In the genomic region with DNA sequence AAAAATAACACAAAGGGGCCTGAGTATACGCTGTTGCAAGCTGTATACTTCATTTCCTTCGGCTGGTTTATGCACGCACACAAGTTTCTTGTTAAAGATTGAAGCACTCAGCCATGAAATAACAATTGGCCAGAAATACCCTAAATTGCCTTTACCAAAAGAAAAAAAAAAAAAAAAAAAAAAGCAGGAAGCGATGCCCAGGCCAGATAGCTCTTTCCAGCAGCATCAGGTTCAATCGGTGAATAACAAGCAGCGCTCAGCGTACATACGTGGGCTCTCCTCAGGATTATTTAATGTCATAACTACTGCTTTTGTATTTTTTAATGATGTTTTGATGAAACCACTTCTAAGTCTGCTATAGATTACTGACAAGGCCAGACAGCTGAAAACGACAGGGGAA, we compare ENCODE assay signal across 21 mouse cellular contexts. TPM values are rescaled to one million over a fixed set of nuclear protein-coding genes. Genes with fewer than 3 reads are reported as not detected.
DNase-seq lines count a peak whose midpoint lies in the region; ATAC-seq and TF ChIP-seq lines count a peak whose summit lies in the region.
"Had no signal": no experiment of that assay in that cellular context is flagged by ENCODE, and none has a peak within 500 bp of the region (broad histone marks: within the 10 kb centered on the region; RNA-seq: fewer than 3 reads in every experiment).

No protein-coding gene starts in this region.

- peaks cover 6% of the 10 kb centered on the region for H3K36me3 ChIP-seq in heart, embryonic 12.5 days
- peaks cover 8% of the 10 kb centered on the region for H3K36me3 ChIP-seq in kidney, embryonic 15.5 days
- no peaks in the 10 kb centered on the region for H3K36me3 ChIP-seq in kidney, adult 2 months (ENCODE audit: control insufficient read depth, insufficient read depth, low read length)
- H3K36me3 ChIP-seq in liver, embryonic 13.5 days: peaks cover 2% of the 10 kb centered on the region; the same call in 1 of the 2 replicates

- intact Hi-C loops in heart, postnatal 25 days (cut with DNase I): loop anchor here (5.0 kb wide), 1 partner anchor 37 kb away; no protein-coding TSS in a partner anchor

- no peak for DNase-seq in heart, postnatal 25 days (ENCODE audit: low spot score)
- DNase-seq in kidney, adult 2 months: no peak
- DNase-seq in MEL-GATA-1-ER (ENCODE audit: extremely low read depth, low read depth): peak; percentile 52
- no peak for DNase-seq in liver, embryonic 13.5 days
- no peak for DNase-seq in cerebellum, postnatal 36 days
- DNase-seq in gastrocnemius, postnatal 4 days (ENCODE audit: low spot score in 2 of 2): no peak
- DNase-seq: adrenal gland, adult 8-10 months; cerebellum, postnatal 25 days; forebrain, postnatal 0 days; gastrocnemius, adult 2 months; heart, adult 2 months; layer of hippocampus, postnatal 36 days; midbrain, embryonic 14.5 days; thymus, postnatal 36 days had no signal

- 0 out of 2 replicates have a peak overlapping the region, but pooled peaks have one; percentile 8 for H3K27ac ChIP-seq in heart, embryonic 12.5 days (ENCODE audit: poor library complexity, severe bottlenecking)
- H3K27ac ChIP-seq in kidney, embryonic 15.5 days: peak overlapping the region; percentile 76
- H3K27ac ChIP-seq in kidney, adult 2 months (ENCODE audit: insufficient read depth, low read depth, low read length): no peak overlapping the region
- 0 out of 2 replicates have a peak overlapping the region, but pooled peaks have one; percentile 4 for H3K27ac ChIP-seq in liver, embryonic 13.5 days
- H3K27ac ChIP-seq: gastrocnemius, adult 2 months; heart, adult 2 months; hindbrain, embryonic 13.5 days had no signal

- no peak overlapping the region for H3K9ac ChIP-seq in heart, embryonic 12.5 days
- H3K9ac ChIP-seq in kidney, embryonic 15.5 days: no peak overlapping the region
- no peak overlapping the region for H3K9ac ChIP-seq in liver, embryonic 13.5 days
- H3K9ac ChIP-seq: forebrain, postnatal 0 days; hindbrain, embryonic 13.5 days had no signal

- peaks cover 9% of the 10 kb centered on the region; the same call in 1 of the 2 replicates for H3K4me1 ChIP-seq in heart, embryonic 12.5 days (replicated peaks)
- no peaks in the 10 kb centered on the region for H3K4me1 ChIP-seq in kidney, embryonic 15.5 days
- H3K4me1 ChIP-seq in kidney, adult 2 months (ENCODE audit: control insufficient read depth, insufficient read depth, low read length): no peaks in the 10 kb centered on the region
- H3K4me1 ChIP-seq in liver, embryonic 13.5 days (replicated peaks): peaks cover 50% of the 10 kb centered on the region

- no peak for TF ChIP-seq CTCF in kidney, adult 2 months (conservative IDR thresholded peaks at IDR 0.05; ENCODE audit: insufficient read depth, insufficient read length, low read depth, low read length)

- TF ChIP-seq POLR2A in kidney, adult 2 months (IDR thresholded peaks at IDR 0.05; ENCODE audit: low read depth, low read length): no peak

- H3K4me2 ChIP-seq in heart, embryonic 12.5 days: no peak overlapping the region
- H3K4me2 ChIP-seq in kidney, embryonic 15.5 days: no peak overlapping the region
- peak overlapping the region; percentile 13; the same call in 1 of the 2 replicates for H3K4me2 ChIP-seq in liver, embryonic 13.5 days
- H3K4me2 ChIP-seq: hindbrain, embryonic 13.5 days had no signal

- no peak overlapping the region for H3K4me3 ChIP-seq in heart, embryonic 12.5 days
- H3K4me3 ChIP-seq in kidney, embryonic 15.5 days (replicated peaks): no peak overlapping the region
- no peak overlapping the region for H3K4me3 ChIP-seq in kidney, adult 2 months (ENCODE audit: insufficient read depth, low read depth, low read length)
- H3K4me3 ChIP-seq in liver, embryonic 13.5 days (replicated peaks): no peak overlapping the region
- H3K4me3 ChIP-seq: gastrocnemius, adult 2 months; heart, adult 2 months; hindbrain, embryonic 13.5 days had no signal

- ATAC-seq in heart, embryonic 12.5 days (ENCODE audit: insufficient number of reproducible peaks, low FRiP score): no peak
- ATAC-seq in kidney, embryonic 15.5 days (replicated peaks; ENCODE audit: low FRiP score): no peak
- ATAC-seq in liver, embryonic 13.5 days (ENCODE audit: low read depth): no peak
- ATAC-seq: forebrain, postnatal 0 days; intestine, embryonic 16.5 days had no signal

- no peaks in the 10 kb centered on the region for H3K27me3 ChIP-seq in heart, embryonic 12.5 days (replicated peaks)
- H3K27me3 ChIP-seq in kidney, embryonic 15.5 days: no peaks in the 10 kb centered on the region
- H3K27me3 ChIP-seq in kidney, adult 2 months (replicated peaks; ENCODE audit: control insufficient read depth, insufficient read depth, low read length): no peaks in the 10 kb centered on the region
- no peaks in the 10 kb centered on the region for H3K27me3 ChIP-seq in liver, embryonic 13.5 days
- H3K27me3 ChIP-seq: CH12.LX; hindbrain, embryonic 13.5 days had no signal

- WGBS in heart, embryonic 12.5 days: 65% methylated on average over 9 of the region's 9 CpGs
- WGBS in kidney, embryonic 15.5 days: 62% methylated on average over 9 of the region's 9 CpGs
- 71% methylated on average over 9 of the region's 9 CpGs for WGBS in kidney, adult 2 months
- 44% methylated on average over 9 of the region's 9 CpGs for WGBS in liver, embryonic 13.5 days (ENCODE audit: insufficient replicate concordance)

- no peaks in the 10 kb centered on the region for H3K9me3 ChIP-seq in heart, embryonic 12.5 days (replicated peaks)
- no peaks in the 10 kb centered on the region for H3K9me3 ChIP-seq in kidney, embryonic 15.5 days (replicated peaks)
- H3K9me3 ChIP-seq in liver, embryonic 13.5 days (replicated peaks): no peaks in the 10 kb centered on the region
- H3K9me3 ChIP-seq: hindbrain, embryonic 13.5 days had no signal

RNA-seq across cellular contexts. Expression of a gene that starts 28.9 kb away (rescaled TPM):
- polyA plus RNA-seq in heart, embryonic 12.5 days (2016; fragmentation: Nextera tagmentation; extraction: Ambion mirVana): not detected in 2 replicates
- total RNA-seq in heart, postnatal 25 days (2021): not detected
- not detected in 2 replicates for polyA plus RNA-seq in kidney, embryonic 15.5 days (2015; fragmentation: Nextera tagmentation; extraction: Ambion mirVana)
- 0.52 and 1.2 TPM in 2 replicates for polyA plus RNA-seq in kidney, adult 2 months (2012; rRNA removed)
- polyA plus RNA-seq in liver, embryonic 13.5 days (2015; fragmentation: Nextera tagmentation; extraction: Ambion mirVana): 2.3 TPM in 2 replicates
- total RNA-seq in gastrocnemius, postnatal 4 days (2021): under 1 TPM; 0.32 to 0.93 TPM
- total RNA-seq: CH12.LX; layer of hippocampus, postnatal 36 days; left cerebral cortex, postnatal 25 days had no signal
- polyA plus RNA-seq: intestine, embryonic 16.5 days; midbrain, embryonic 14.5 days; testis, adult 2 months had no signal
